Mouse (Mus musculus) cerebellum, adult 18-20 months (tissue): ENCODE measurements around the gene Nags.
A peak's percentile ranks its signal among the peaks of the same experiment; 100 is the strongest.

ENCODE experiments used
- DNase-seq, 2 experiments: peaks; one replicate each; pipeline ENCODE4 v3.0.0; 2021

Gene Nags

DNA sequence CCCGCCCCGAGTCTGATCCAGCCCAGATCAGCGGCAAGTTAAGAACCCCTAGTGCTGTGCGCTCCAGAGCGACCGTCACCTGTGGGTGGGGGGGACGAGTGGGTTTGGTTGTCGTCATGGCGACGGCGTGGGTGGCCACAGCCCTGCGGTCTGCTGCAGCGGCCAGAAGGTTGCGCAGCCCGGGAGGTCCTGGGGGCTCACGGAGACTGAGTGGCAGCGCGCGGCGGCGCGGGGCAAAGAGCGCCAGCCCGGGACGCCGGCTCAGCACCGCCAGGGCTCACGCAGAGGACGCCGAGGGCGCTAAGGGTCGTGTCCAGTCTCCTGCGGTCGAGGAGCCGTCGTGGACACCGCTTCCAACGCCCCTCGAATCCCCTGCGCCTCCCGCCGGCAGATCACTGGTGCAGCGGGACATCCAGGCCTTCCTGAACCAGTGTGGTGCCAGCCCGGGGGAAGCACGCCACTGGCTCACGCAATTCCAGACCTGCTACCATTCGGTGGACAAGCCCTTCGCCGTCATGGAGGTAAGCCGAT lies at the start of gene Nags:
TSS of gene Nags (plus strand) at position 43 of the 531 bp plus-strand sequence.
- no peak for DNase-seq

DNA sequence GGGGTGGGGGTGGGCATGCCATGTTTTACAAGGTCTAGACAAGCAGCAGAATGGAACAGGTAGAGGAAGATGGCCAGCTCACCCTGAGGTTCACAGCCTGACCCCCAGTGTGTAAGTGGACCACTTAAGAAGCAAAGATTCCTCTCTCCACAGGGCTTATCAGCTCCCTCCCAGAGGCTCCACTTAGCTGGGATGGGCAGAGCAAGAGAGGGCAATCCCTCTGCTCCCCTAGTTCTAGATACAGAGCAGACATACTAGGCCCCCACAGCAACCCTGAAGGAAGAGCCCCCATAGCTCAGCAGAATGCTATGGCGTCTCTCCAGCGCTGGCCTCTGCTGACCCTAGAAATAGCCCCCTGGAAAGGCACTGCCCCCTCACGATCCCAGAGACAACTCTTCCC lies 49.6 kb upstream of the Nags start:
- no peak for DNase-seq

DNA sequence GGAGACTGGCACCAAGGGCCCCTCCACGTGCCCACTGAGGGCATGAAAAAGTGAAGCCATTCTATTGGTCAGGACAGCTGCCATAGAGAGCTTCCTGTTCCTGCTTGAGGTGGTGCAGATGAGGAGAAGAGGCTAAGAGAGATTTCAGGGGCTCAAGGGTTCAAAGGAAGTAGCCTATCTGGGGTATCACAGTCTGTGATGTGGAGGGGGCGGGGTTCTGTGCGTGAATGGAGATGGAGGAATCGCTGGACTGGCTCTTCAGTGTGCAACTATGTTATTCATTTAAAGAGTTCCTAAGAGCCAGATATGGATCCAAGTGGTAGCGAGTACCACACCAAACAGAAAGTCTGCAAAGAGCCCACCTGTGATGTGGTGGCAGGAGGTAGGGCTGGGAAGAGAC lies 48.9 kb upstream of the Nags start:
- no peak for DNase-seq

DNA sequence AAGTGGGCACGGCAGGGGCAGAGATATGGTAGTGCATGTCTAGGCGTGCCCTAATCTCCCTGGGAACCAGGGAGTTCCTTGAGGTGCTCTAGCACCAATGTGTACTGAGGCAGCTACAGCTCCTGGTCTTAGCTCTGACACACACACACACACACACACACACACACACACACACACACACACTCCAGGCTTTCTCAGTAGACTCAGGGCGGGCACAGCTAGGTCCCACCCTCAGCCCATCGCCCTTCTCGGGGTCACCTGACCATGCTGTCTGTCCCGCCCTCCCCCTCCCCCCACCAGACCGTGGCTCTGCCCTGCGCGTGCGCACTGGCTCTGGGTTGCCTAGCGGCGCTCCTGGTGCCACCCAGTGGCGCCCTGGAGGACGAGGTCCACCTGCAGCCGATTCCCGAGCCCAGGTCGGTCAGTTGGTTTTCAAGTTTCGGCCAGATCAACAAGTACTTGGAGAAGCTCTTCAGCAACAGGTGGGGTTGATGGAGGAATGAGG lies 48.4 kb upstream of the Nags start:
- peak; percentile 72 to 77 for DNase-seq

DNA sequence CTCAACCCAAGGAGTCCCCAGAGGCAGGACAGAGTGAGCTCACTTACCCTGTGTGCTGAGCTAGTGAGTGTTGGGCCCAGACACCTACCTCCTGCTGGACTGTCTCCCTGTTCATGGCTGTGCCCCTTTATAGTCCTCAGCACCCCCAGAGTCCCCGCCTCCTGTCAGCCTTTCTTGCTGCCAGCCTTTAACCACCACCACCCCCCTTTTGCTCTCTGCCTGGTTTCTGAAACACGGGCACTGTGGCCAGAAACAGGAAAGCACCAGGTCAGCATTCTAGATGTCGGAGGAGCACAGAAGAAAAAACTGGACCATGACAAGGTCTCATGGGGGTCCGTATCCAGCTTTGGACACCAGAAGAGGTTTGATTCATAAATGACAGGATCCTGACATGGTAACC lies 44.1 kb upstream of the Nags start, which contains the start of gene Ppy:
TSS of gene Ppy (minus strand) at position 101 of the 400 bp plus-strand sequence.
- DNase-seq = no peak

DNA sequence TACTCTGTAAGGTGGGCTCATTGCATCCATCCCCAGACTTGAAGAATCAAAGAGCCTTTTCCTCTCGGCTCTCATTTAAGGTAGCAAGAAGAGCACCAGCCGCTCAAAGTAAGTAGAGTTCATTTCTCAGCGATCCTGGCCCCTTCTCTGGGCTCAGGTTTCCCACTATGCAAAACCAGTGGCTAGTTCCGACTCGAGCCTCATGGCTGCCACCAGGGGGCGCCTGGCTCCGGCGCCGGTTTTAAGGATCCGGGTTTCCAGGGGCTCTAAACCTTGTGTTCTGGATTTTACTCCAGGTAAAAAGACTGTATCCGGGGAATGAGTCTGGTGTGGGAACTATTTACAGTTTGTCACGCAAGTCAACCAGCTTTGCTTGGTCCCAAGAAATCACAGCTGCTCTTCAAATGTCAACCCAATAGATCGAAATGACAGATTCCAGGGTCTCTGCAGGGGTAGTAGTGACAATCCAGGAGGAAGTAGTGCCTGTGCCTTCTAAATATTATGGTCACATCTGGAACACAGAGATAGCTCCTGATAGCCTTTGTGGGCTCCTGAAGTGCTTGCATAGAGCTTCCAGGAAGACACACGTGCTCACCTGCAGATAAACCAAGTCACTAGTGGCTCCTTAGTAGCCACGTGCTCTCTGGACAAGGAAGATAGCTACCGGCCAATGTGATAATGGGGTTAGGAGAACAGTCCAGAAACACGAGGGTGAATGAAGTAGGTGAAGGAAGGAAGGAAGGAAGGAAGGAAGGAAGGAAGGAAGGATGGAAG lies 42.6 kb upstream of the Nags start:
- peak; percentile 55 to 84 for DNase-seq

DNA sequence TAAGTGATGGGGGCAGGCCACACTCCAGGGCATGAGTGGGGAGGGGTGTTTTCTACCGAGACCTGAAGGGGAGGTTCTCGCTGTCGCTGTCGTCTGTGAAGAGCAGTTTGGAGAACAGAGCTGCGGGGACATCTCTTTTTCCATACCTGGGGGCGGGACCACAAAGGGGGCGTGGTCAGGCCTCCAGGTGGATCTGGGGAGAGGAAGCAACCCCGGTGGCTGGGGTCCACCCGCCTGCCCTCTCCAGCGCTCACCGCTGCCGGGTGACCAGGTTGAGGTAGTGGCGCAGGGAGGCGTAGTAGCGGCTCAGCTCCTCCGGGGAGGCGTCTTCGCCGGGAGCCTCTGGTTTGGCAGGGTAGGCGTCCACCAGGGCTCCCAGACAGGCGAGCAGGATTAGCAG lies 38.4 kb upstream of the Nags start:
- no peak for DNase-seq

DNA sequence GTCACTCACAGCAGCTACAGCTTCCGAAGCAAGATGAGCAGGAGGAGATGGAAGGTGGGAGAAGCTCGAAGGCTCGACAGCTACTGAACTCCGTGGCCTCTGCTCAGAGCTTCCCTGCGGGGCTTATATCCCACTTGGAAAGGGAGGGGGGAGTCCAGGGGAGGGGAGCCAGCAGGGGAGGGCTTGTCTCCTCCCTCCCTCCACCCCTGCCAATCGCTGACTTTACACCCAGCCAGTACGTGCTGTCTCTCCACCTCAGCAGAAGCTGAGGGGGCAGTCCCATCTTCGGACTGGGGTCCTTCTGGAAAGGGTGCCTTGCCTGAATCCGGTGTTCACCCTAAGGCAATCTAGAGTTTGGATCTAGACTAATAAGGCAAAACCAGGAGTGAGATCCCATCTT lies 37.6 kb upstream of the Nags start, which contains the start of gene Pyy:
TSS of gene Pyy (minus strand) at position 101 of the 400 bp plus-strand sequence.
- no peak for DNase-seq

DNA sequence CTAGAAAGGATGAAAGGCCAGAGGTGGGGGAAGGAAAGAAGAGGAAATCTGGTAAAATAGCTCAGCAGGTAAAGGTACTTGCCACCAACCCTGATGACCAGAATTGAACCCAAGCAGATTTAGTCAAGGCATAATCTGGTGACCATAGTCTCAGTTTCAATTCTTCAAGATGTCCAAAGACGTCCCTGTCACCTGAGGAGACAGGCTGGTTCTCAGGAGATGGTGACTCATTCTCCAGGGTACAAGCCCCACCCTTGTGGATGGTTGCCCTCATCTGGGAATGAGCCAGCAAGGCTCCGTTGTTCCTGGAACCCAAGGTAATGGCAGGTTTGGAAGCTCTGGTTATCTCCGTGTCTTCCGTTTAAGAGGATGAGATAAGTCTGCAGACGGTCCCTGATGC lies 33.7 kb upstream of the Nags start:
- no peak for DNase-seq

DNA sequence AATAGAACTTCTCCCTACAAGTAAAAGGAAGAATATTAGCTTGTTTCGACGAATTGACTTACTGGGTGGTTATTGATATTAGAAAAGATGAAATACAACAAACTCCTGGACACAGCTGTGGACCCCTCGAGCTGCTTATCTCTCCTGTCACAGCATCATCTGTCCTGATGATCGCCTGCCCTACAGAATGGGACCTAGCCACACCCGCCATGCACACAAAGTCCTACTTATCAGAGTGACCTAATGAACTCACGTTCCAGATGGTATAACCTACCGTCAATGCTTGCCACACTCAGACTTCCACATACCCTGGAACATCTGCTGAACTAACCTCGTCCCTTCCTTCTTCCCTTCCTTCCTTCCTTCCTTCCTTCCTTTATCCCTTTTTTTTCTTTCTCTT lies 29.1 kb upstream of the Nags start:
- DNase-seq = no peak

DNA sequence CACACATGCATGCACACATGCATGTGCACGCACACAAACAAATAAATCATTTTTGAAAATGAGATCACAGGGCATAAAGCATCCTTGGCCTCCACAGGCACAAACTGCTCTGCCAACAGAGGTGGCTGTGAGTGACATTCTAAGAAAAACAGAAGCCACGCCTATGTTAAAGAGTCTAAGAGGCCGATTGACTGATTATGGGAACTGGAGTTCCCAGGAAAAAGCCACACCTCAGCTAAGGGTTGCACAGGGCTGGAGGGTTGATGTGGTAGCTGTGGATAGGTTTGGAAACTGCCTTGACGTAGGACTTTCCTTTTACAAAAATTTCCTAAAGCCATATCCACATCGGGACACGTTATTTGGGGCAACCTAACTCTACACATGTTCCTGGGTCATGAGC lies 27.9 kb upstream of the Nags start:
- no peak for DNase-seq

DNA sequence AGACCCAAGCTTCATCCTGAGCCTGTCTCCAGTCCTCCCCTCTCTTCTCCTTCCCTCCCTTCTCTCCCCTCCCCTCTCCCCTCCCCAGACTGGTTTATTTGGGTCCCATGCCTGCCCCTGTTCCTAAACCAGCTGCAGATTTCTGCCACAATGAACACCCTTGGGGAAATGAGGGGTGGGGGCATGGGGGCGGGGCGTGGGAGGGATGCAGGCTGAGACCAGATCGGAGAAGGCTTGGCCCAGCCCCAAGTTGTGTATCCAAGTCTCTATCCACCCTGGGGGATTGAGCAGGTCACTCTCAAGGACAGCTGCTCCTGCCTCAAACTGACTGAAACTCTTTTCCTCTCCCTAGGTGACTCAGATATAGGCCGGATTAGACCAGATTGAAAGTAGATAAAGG lies 10.8 kb upstream of the Nags start:
- no peak for DNase-seq

DNA sequence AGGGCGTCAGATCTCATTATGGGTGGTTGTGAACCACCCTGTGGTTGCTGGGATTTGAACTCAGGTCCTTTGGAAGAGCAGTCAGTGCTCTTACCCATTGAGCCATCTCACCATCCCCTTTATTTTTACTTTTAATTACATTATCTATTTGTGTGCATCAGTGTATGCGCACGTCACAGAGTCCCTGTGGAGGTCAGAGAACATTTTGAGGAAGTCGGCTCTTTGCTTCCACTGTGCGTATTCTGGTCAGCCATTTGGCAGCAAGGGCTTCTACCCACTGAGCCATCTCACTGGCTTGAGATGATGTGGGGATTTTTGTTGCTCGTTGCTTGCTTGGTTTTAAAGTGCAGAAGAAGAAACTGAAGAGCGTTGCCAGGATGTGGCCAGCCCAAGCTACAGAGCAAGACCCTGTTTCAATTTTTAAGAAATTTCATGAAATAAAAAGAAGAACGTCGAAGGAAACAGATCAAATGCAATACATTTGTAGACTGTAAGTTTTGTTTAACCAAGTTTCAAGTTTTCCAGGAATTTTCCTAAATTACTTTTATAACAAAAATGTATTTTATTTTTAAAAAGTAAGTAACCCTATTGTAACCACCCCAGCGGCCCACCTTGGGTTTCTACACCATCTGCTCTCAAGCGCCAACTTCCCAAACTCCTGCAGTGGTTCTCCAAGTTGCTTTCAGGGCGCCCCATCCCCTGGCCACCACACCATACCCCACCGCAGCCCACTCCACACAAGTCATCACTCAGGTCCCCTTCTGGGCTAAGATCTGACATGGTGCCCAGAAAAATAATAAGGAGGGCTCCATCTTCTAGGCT lies 7.5 kb upstream of the Nags start:
- no peak for DNase-seq

DNA sequence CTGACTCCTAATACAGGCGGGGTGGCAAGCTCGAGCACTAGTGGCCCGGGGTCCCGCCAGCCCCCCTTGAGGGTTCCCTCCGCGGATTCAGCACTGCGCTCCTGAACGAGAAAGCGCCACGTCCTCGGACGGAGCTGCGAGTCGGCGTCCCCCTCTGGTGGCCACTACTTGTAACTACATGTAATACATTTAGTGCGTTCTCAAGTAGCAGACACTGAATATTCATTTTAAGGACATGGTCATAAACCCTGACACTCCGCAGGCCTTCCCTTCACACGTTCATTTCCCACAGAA lies 6.9 kb upstream of the Nags start:
- peak; percentile 76 to 80 for DNase-seq

DNA sequence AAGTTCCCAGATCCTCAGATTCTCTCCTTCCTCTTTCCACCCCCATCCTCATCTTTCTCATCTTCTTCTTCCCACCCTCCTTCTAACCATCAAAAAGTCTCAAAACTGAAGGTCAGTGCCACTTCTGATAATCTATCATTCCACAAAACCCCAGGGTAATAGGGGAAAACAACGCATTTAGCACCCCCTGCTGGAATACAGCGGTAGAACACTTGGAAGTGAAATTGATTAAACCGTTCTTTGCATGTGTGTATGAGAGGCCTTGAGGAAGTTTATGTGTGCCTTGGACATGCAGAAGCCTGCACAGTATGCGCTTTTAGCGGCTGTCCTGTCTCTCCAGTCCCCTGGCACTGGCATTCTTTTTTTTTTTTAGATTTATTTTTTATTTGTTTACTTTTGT lies 4.8 kb upstream of the Nags start:
- peak; percentile 63 to 78 for DNase-seq

DNA sequence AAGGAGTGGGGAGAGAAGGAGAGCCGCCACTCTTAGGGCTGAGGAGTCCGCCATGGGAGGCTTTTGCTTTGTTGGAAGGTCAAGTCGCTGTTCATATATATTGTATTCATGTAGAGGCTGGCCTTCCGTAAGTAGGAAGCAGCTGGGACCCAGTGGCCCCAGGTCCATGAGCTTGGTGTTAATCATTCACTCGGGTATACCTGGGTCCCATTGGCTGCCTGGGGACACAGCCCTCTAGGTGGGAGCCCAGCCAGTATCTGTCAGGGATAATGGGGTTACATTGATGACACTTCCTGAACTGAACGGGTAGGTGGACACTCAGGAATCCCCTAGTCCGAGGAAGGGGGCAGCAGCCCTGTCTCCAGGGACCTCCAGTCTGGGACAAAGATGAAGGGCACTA lies 3.0 kb upstream of the Nags start:
- DNase-seq = no peak

DNA sequence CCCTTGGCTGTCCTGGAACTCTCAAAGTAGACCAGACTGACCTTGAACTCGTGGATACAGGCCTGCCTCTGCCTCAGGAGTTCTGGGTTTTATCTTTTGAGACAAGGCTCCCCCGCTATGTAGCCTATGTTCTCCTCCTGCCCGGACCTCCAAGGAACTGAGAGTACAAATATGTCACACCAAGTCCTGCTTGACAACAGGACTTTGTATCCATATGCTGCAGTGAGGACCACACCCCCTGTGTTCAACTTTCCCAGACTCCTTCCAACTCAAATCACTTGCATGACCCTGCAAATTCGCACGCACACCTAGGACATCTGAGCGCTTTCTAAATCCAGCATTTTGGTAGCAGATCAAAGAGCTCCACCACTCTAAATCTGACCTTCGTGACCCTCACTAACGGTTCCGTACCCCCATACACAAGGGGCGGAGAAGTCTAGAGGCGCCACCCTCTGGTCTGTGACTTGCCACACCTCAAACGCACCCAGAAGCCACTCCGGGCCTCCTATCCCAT lies 299 bp upstream of the Nags start:
- DNase-seq = no peak

DNA sequence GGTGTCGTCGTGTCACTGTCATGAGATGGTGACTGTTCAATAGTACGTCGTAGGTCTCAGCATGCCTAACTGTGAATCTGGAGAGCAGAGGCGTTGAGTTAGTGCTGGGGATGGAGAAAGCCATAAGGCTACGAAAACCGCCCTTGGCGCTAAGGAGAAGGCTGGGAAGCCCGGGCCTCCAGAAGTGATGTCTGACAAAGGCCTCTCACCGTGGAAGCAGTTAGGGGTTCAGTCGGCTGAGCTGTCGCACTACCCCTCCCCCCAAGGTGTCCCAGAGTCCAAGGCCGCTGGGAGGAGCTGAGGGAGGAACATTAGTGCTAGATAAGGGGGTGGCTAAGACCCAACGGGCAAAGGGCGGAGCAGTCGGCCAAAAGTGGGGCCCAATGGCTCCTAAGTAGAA lies 692 bp downstream of the Nags start:
- DNase-seq = no peak

DNA sequence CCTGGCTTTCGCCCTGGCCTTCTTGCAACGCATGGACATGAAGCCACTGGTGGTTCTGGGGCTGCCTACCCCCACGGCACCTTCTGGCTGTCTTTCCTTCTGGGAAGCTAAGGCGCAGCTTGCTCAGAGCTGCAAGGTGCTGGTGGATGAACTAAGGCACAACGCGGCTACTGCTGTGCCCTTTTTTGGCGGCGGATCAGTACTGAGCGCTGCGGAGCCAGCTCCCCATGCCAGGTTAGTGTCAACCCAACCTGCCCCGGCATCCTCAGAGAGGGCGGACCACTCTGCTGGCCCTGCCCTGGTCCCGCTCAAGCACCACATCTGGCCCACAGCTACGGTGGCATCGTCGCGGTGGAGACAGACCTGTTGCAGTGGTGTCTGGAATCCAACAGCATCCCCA lies 1.2 kb downstream of the Nags start:
- no peak for DNase-seq

DNA sequence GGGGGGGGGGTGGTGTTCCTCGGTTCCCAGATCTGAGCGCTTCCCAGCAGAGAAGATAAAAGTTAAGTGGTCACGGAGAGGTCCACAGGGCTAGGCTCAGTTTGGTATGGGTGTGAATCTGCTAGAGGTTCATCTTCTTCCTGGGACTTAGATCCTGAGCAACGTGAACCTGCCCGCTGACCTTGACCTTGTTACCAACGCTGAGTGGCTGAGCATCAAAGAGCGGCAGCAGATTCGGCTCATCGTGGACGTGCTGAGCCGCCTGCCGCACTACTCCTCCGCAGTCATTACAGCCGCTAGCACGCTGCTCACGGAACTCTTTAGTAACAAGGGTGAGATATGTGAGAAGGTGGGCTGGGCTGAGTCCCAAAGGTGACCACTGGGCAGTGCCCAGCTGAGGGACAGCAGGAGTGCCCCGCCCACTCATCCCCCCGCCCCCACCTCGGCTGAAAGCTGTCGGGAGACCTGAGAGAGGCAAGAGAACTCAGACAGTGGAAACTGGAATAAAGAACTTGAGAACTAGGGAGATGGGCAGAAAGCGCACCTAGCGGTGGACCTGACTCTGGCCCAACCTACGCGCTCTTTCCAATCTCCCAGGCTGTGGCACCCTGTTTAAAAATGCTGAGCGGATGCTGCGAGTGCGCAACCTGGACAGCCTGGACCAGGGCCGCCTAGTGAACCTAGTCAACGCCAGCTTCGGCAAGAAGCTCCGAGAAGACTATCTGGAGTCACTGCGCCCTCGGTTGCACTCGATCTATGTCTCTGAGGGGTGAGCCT lies 2.1 kb downstream of the Nags start:
- DNase-seq = no peak

DNA sequence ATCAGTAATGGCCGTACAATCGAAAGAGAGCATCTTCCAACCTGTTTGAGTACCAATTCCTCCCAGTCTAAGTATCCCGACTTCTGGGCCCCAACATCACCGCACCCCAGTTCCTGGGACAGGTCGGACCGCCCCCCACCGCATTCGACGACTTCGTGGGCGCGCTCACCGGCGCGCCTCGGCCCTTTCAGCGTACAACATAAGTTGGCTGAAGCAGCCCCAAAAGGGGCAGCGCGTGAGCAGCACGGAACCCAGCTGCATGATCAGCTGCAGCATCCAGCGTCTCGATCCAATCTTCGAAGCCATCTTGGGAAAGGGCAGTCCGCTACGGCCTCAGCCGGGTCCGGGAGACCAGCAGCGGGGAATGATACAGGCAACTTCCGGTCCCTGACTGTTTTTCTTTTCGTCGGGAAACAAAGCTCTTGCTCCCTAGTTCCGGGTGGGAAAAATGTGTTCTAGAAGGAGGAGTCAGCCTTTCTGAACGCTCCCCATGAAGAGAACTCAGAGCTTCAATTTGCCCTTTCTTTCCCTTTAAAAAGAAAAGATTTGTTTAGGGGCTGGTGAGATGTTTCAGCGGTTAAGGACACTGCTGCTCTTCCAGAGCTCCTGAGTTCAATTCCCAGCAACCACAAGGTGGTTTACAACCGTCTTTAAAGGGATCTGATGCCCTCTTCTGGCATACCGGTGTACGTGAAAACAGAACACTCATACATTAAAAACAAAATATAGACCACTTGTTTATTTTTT lies 10.9 kb downstream of the Nags start, which contains the start of gene Tmem101:
TSS of gene Tmem101 (minus strand) at position 366 of the 747 bp plus-strand sequence.
- DNase-seq = peak; percentile 89

DNA sequence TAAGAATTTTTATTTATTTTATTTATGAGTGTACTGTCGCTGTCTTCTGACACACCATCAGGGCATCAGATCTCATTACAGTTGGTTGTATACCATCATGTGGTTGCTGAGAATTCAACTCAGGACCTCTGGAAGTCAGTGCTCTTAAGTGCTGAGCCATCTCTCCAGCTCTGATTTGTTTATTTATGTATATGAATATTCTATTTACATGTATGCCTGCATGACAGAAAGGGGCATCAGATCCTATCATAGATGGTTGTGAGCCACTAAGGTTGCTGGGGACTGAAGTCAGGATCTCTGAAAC lies 11.4 kb downstream of the Nags start:
- no peak for DNase-seq
